Mouse (Mus musculus) kidney, postnatal 25 days (tissue): Measurements from ENCODE around the gene Reep3.

Experiments used
- DNase-seq, 2 experiments: peaks; one replicate each; pipeline ENCODE4 v3.0.0; 2021; ENCODE audit warnings: mixed read lengths in 2 of 2

Gene Reep3

DNA sequence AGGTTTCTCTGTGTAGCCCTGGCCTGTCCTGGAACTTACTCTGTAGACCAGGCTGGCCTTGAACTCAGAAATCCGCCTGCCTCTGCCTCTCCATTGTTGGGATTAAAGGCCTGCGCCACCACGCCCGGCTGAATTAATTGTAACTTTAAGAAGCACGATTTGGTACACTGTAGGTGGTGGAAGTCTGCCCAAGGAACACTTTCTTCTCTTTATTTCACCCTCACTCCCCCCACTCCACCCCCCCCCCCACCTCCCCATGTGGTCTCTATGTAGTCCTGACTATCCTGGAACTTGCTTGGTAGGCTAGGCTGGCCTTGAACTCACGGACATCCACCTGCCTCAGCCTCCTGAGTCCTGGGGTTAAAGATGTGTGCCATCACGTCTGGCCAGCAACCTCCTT lies 47.1 kb downstream of the Reep3 start:
- no peak for DNase-seq

DNA sequence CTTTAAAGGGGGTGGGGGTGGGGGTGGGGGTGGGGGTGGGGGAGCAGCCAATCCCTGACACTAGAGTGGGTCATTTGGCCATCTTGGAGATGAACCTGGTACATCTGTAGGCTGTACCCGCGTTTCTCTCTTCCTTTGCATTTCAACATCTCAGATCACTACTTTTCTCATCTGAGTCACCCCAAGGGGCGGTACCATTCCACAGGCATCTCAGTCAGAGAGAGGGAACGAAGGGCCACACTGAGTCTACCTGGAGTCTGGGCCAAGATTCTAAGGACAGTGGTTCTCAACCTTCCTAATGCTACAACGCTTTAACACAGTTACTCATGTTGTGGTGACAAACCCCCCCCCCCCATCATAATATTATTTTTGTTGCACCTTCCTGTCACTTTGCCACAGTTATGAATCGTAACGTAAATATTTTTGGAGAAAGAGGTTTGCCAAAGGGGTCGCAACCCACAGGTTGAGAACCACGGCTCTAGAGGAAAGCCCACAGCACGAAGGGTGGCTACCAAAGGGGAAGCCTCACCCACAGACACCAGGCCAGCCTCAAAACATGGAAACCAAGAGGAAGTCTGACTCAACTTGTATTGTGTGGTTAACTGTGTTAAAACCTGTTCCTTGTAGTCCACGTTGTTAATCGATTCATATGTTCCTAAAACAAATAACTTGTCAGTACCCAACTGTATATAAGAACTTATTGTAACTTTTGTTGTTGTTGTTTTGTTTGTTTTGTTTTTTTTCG lies 47.7 kb downstream of the Reep3 start:
- DNase-seq = no peak

- DNase-seq = no peak
Observed at GRCm38 (mm10) chr10:67047712-67048645, 48.8 kb downstream of the Reep3 start.

DNA sequence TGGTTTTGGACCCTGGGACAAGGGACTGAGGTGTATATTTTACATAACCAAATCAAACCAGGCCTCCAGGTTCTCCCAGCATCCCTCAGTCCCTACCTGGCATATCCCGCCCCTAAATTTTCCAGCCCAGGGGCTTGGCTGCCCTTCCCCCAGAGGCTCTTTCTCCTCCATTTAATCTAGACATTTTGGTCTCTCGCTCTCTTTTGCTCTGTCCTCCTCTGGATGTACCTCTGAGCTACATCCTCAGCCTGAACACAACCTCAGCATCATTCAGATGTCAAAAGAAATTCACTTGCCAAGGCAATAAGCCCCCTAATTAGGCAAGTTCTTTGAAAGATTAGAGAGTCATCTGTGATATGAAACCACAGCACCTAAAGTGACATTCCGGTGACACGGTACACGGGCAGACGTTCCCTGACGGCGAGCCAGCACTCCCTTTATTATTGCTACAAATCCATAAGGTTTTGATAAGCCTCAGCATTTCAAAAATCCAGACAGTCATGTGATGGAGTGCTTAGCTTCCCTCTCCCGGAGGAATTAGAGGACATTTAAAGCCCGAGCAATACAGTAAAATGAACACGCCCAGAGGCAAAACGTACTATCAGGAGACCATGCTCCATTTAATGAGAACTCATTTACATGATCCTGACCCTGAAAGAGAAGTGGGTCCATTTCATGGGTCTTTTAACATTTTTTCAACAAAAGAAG lies 51.4 kb downstream of the Reep3 start:
- DNase-seq = no peak

DNA sequence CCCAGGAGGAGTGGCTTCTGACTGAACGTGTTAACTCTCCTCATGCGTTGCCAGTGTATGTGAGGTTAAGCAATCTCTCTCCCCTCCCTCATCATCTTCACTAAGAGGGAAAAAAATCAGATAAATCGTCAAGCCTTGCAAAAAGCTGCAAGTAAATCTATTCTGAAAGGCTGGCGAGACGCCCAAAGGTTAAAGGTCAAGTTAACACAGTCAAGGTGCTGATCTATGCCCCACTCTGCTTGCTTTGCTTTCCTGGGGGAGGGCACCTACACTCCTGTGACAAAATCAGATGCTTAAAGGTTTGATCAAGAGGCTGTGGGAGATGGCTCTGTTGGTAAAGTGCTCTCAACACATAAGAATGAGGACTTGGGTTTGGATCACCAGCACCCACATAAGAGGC lies 52.4 kb downstream of the Reep3 start:
- DNase-seq = peak; percentile 90

DNA sequence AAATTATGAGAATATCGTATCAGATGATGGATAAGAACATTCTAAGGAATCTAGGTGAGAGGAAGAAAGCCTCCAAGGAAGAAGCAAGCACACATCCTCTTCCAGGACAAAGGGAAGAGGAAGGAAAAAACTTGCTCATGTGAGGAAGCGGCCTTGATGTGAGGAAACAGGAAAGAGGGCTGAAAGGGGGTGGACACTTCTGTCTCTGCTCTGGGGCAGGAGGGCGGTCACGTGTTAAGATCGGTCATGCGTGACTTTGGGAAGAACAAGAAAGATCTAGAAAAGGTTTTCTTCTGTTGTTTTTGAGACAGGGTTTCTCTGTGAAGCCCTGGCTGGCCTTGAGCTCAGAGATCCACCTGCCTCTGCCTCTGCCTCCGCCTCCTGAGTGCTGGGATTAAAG lies 53.5 kb downstream of the Reep3 start:
- peak; percentile 63 to 77 for DNase-seq

GRCm38 (mm10) chr10:67040410-67040809 lies 56.3 kb downstream of the Reep3 start:
- no peak for DNase-seq

DNA sequence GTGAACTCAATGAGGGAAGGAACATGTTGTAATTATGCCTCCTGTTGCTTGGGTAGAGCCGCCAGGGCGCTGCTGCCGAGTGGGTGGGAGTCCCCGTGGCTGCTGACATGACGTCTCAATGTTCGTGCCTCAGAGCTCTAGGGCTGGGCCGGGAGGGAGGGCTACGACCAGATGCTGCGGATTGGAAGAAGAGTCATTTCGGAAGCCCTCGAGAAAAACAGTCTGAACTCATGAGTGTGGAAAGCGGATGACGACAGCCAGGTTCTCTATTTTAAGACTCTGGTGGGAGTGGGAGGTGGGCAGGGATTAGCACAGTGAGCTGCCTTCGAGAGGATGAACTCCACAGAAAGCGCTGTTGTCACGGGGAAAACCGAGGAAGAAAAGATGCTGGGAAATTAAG lies 57.7 kb downstream of the Reep3 start:
- DNase-seq = no peak

GRCm38 (mm10) chr10:67036542-67036941 lies 60.2 kb downstream of the Reep3 start:
- DNase-seq = no peak

GRCm38 (mm10) chr10:67036141-67036540 lies 60.6 kb downstream of the Reep3 start:
- DNase-seq = no peak

DNA sequence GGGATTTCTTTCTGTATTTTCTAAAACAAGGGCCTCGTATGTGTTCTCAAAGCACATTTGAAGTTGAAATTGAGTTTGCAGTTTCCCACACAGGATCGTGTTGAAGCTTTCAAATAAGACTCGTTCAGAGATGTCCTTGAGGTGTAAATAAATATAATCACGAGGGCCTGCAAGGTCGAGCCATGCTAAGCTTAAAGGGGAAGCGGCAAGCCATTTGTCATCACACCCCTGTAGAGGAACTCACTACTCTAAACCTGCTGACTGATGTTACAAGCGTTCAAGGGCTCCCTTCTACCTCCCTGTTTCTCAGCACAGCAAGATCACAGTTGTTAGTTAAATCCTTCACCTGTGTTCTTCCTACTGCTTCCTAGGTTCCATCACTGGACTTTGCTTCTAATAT lies 65.6 kb downstream of the Reep3 start:
- DNase-seq = no peak

GRCm38 (mm10) chr10:67029297-67029696 lies 67.4 kb downstream of the Reep3 start:
- peak; percentile 66 to 85 for DNase-seq

- DNase-seq = no peak
Observed at GRCm38 (mm10) chr10:67026375-67026774, 70.4 kb downstream of the Reep3 start.

DNA sequence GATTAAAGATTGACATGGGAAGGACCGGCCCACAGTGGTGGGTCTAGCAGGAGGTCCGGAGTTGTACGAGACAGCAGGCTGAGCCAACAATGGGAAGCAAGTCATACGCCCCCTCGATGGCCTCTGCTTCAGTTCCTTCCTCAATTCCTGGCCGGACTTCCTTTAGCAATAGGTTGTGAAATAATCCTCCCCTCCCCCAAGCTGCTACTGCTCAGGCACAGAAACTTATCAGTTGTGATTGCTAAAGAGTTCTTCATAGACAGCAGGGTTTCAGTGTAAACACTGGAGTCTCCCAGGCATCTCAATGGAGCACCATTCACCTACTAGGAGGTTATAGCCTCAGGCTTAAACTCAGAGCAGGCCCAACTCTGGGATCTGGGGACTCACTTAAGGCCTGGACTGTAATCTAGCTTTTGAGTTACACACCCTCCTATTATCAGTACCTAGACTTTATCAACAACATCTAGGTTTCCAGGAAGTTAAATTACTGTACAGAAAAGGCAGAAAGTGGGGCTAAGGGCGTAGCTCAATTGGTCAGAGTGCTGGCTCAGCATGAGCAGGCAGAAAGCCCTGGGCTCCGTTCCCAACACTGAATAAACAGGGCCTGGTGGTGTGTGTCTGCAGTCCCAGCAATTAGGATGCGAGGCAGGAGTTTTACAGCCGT lies 71.0 kb downstream of the Reep3 start:
- peak; percentile 86 to 87 for DNase-seq

GRCm38 (mm10) chr10:67024391-67024790 lies 72.4 kb downstream of the Reep3 start:
- no peak for DNase-seq

GRCm38 (mm10) chr10:67023092-67023491 lies 73.7 kb downstream of the Reep3 start:
- DNase-seq = no peak

DNA sequence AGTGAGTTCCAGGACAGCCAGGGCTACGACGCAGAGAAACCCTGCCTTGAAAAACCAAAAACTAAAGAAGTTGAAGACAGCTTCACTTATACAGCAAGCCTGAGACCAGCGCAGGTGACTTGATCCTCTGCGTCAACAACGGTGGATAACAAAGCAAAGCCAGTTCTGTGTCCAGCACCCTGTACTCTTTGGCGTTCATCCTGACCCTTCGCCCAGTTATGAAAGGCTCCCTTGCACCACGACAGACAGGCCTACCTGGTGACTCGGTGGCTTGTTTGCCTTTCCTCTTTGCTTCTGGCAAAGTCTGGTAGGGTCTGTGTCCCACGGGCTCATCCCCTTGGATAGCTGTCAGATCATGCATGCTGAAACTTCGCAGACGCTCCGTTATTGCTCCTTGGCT lies 75.3 kb downstream of the Reep3 start:
- no peak for DNase-seq

- DNase-seq = peak; percentile 52 to 60
Observed at GRCm38 (mm10) chr10:67018875-67019274, 77.9 kb downstream of the Reep3 start.

DNA sequence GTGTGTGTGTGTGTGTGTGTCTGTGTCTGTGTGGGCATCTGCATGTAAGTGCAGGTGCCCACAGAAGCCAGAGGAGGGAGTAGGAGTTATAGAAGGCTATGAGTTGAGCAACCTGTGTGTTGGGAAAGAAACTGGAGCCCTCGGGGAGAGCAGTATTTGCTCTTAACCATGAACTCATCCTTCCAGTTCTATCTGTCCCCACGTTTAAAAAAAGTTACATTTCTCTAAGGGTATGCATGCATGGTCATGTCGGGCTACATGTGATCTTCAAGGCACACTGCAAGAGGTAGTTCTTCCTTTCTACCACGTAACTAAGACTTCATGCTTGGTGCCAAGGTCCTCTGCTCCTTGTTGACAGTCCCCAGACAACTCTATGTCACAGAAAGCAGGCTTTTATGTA lies 78.9 kb downstream of the Reep3 start:
- DNase-seq = no peak

DNA sequence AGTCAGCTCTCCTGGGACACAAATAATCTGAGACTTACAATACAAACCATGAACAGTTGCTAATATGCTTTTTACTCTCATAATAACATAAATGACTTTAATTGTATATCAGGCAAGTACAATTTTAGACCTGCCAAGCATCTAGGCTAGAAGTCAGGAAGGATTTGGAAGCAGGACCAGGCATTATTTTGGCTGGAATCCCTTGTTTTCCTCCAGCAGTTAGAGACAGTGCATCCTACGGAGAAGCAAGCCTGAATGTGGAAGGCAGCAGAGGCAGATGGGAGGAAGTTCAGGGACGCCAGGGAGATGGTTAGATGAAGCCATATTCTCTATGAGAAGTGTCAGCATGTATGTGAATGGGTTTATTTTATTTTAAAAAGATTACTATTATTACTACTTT lies 79.4 kb downstream of the Reep3 start:
- no peak for DNase-seq

GRCm38 (mm10) chr10:67016615-67017278 lies 80.0 kb downstream of the Reep3 start:
- DNase-seq = no peak

DNA sequence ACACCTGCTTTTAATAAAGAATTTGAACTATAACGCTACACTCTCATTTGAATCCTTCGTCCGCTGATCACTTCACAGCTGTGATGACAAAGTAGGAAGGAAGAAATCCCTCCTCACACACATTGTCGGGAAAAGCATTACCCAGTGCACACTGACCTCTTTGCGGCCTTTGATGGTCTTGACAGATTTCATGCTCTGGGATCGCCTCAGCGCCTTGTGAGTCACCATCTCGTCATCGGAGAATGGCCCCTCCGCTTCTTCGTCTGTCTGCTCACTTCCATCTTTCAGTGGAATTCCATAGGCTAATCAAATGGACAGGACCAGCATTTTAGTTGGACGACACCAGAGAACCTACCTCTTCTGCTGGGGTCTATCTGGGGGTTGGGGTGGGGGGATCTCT lies 82.0 kb downstream of the Reep3 start:
- no peak for DNase-seq
